In the genomic region with DNA sequence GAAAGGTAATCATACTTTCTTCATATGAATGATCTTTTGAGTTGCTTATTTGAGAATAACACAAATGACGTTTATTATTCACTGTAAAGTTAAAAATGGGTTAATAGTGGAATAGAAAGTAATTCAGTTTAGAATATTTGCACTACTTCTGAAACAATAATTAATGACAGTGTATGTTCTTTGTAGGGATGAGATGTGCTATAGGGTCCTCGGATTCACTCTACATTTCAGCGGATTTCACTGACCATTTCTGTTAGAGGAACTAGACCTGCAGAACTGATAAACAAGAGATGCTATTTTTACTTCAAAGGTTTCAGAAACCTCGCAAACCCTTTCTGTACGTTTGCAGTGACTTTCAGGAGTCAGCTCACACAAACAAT, we compare ENCODE assay signal across 8 mouse cellular contexts. TPM values are rescaled to one million over a fixed set of nuclear protein-coding genes. Genes with fewer than 3 reads are reported as not detected.
DNase-seq lines count a peak whose midpoint lies in the region; ATAC-seq and TF ChIP-seq lines count a peak whose summit lies in the region.

No protein-coding gene starts in this region.

- TF ChIP-seq POLR2A in MEL (IDR thresholded peaks at IDR 0.05; ENCODE audit: control insufficient read depth in 1 of 2, insufficient read depth in 1 of 2, low read depth in 1 of 2, low read length in 2 of 2, poor library complexity in 1 of 2), result no peak

- peaks cover 76% of the 10 kb centered on the region for H3K27me3 ChIP-seq in heart, embryonic 14.5 days (ENCODE audit: control insufficient read depth, insufficient read depth, low read length)
- peaks cover 3 to 9% of the 10 kb centered on the region in 2 experiments for H3K27me3 ChIP-seq in MEL (ENCODE audit: control insufficient read depth in 1 of 2, insufficient read depth in 2 of 2, low read length in 2 of 2)
- H3K27me3 ChIP-seq in hindbrain, embryonic 10.5 days (ENCODE audit: insufficient read depth, poor library complexity, severe bottlenecking), result peaks cover 92% of the 10 kb centered on the region
- peaks cover 88% of the 10 kb centered on the region for H3K27me3 ChIP-seq in liver, postnatal 0 days (ENCODE audit: insufficient read depth, low read length)

- no peak for ATAC-seq in heart, embryonic 14.5 days (ENCODE audit: insufficient number of reproducible peaks, insufficient read depth, low FRiP score, low read depth)
- ATAC-seq in liver, postnatal 0 days, result no peak

- DNase-seq in heart, adult 18-20 months, result no peak
- DNase-seq in MEL (ENCODE audit: low read depth, low spot score), result no peak
- DNase-seq in hindbrain, embryonic 10.5 days (ENCODE audit: low spot score), result no peak
- no peak for DNase-seq in liver, postnatal 0 days
- DNase-seq in urinary bladder, postnatal 14 days (ENCODE audit: low spot score), result no peak
- DNase-seq in cerebellum, postnatal 4 days (ENCODE audit: low spot score in 2 of 2), result no peak
- no peak for DNase-seq in urinary bladder, postnatal 36 days (ENCODE audit: low spot score in 2 of 2)

- no peak overlapping the region for H3K27ac ChIP-seq in heart, embryonic 14.5 days (replicated peaks in 1 of 2; ENCODE audit: control insufficient read depth in 1 of 2, insufficient read depth in 1 of 2, low read depth in 2 of 2, low read length in 2 of 2)
- H3K27ac ChIP-seq in MEL (ENCODE audit: control insufficient read depth, low read depth, low read length), result no peak overlapping the region
- no peak overlapping the region for H3K27ac ChIP-seq in hindbrain, embryonic 10.5 days
- no peak overlapping the region for H3K27ac ChIP-seq in liver, postnatal 0 days (ENCODE audit: low read depth)

- TF ChIP-seq RAD21 in MEL (IDR thresholded peaks at IDR 0.05; ENCODE audit: low read depth, low read length), result no peak

- peak overlapping the region; percentile 92 for H3K9ac ChIP-seq in heart, embryonic 14.5 days (ENCODE audit: low read length)
- H3K9ac ChIP-seq in MEL (ENCODE audit: control insufficient read depth, low read depth, low read length, poor library complexity, severe bottlenecking), result 0 out of 2 replicates have a peak overlapping the region, but pooled peaks have one; percentile 6
- H3K9ac ChIP-seq in liver, postnatal 0 days (replicated peaks), result no peak overlapping the region

- TF ChIP-seq CTCF in MEL (IDR thresholded peaks at IDR 0.05 in 2 of 3, conservative IDR thresholded peaks at IDR 0.05 in 1 of 3; ENCODE audit: control insufficient read depth in 1 of 3, insufficient read depth in 1 of 3, low read depth in 2 of 3, low read length in 3 of 3, poor library complexity in 1 of 3, severe bottlenecking in 1 of 3), result no peak
- TF ChIP-seq CTCF in liver, postnatal 0 days (IDR thresholded peaks at IDR 0.05; ENCODE audit: low read depth), result no peak

- no peaks in the 10 kb centered on the region for H3K36me3 ChIP-seq in heart, embryonic 14.5 days (ENCODE audit: control insufficient read depth, insufficient read depth, low read length)
- no peaks in the 10 kb centered on the region; a peak in 1 of 4 replicates for H3K36me3 ChIP-seq in MEL (ENCODE audit: control insufficient read depth in 1 of 2, insufficient read depth in 2 of 2, low read length in 2 of 2)
- no peaks in the 10 kb centered on the region for H3K36me3 ChIP-seq in hindbrain, embryonic 10.5 days
- no peaks in the 10 kb centered on the region for H3K36me3 ChIP-seq in liver, postnatal 0 days (replicated peaks; ENCODE audit: insufficient read depth, low read length)

- H3K4me1 ChIP-seq in heart, embryonic 14.5 days (ENCODE audit: control insufficient read depth in 2 of 2, insufficient read depth in 2 of 2, low read length in 2 of 2), result peaks cover 4 to 19% of the 10 kb centered on the region in 2 experiments; a peak in 3 of 4 replicates
- H3K4me1 ChIP-seq in MEL (ENCODE audit: control insufficient read depth in 1 of 2, insufficient read depth in 2 of 2, low read length in 2 of 2), result peaks cover 0 to 2% of the 10 kb centered on the region in 2 experiments; a peak in 1 of 4 replicates
- H3K4me1 ChIP-seq in hindbrain, embryonic 10.5 days (replicated peaks), result peaks cover 38% of the 10 kb centered on the region
- peaks cover 25% of the 10 kb centered on the region for H3K4me1 ChIP-seq in liver, postnatal 0 days (ENCODE audit: insufficient read depth)

- H3K79me2 ChIP-seq in MEL (ENCODE audit: control insufficient read depth, insufficient read depth, low read length, poor library complexity), result peaks cover 6% of the 10 kb centered on the region; the same call in 1 of the 2 replicates

- 0% methylated on average over 5 of the region's 5 CpGs for WGBS in heart, embryonic 14.5 days
- WGBS in hindbrain, embryonic 10.5 days, result under 1% methylated on average over 5 of the region's 5 CpGs
- WGBS in liver, postnatal 0 days (ENCODE audit: insufficient replicate concordance), result under 1% methylated on average over 5 of the region's 5 CpGs

- peak overlapping the region; percentile 75 to 82; a peak in 3 of 4 replicates for H3K4me3 ChIP-seq in heart, embryonic 14.5 days (ENCODE audit: control insufficient read depth in 1 of 2, insufficient read depth in 1 of 2, low read depth in 1 of 2, low read length in 2 of 2)
- H3K4me3 ChIP-seq in MEL (ENCODE audit: control insufficient read depth in 1 of 2, insufficient read depth in 1 of 2, low read depth in 2 of 2, low read length in 2 of 2), result peak overlapping the region; percentile 90 to 97
- H3K4me3 ChIP-seq in hindbrain, embryonic 10.5 days, result peak overlapping the region; percentile 75
- H3K4me3 ChIP-seq in liver, postnatal 0 days (ENCODE audit: low read depth, low read length), result peak overlapping the region; percentile 67

- H3K4me2 ChIP-seq in heart, embryonic 14.5 days (ENCODE audit: low read length), result peak overlapping the region; percentile 95
- H3K4me2 ChIP-seq in liver, postnatal 0 days (ENCODE audit: low read depth, low read length), result peak overlapping the region; percentile 95

- no peak for TF ChIP-seq EP300 in MEL (IDR thresholded peaks at IDR 0.05; ENCODE audit: low read depth in 1 of 2, low read length in 2 of 2)
- TF ChIP-seq EP300 in liver, postnatal 0 days (IDR thresholded peaks at IDR 0.05; ENCODE audit: low read depth), result no peak

- no peaks in the 10 kb centered on the region for H3K9me3 ChIP-seq in heart, embryonic 14.5 days (ENCODE audit: control insufficient read depth, low read length)
- H3K9me3 ChIP-seq in MEL (replicated peaks; ENCODE audit: insufficient read depth, low read length), result no peaks in the 10 kb centered on the region
- H3K9me3 ChIP-seq in hindbrain, embryonic 10.5 days, result 0 out of 2 replicates have a peak, but pooled peaks cover 3% of the 10 kb centered on the region
- no peaks in the 10 kb centered on the region for H3K9me3 ChIP-seq in liver, postnatal 0 days (ENCODE audit: low read length)

TF ChIP-seq in MEL, 35 proteins besides CTCF, POLR2A, EP300 and RAD21:
- TF ChIP-seq NRF1 (IDR thresholded peaks at IDR 0.05; ENCODE audit: insufficient read depth, low read depth, low read length, poor library complexity, severe bottlenecking), result no peak
- no peak for TF ChIP-seq GABPA (IDR thresholded peaks at IDR 0.05; ENCODE audit: low read depth, low read length)
- no peak for TF ChIP-seq USF2 (IDR thresholded peaks at IDR 0.05; ENCODE audit: borderline replicate concordance in 1 of 2, insufficient read depth in 1 of 2, low read depth in 1 of 2, low read length in 2 of 2)

RNA-seq across cellular contexts. Expression of gene Spag6, which starts 0.4 kb away (rescaled TPM):
- polyA plus RNA-seq in heart, embryonic 14.5 days (2014; fragmentation: Nextera tagmentation; extraction: Ambion mirVana), result 0.32 TPM in 1 of 2 replicates, not detected in the other
- under 1 TPM in 1 of 2 experiments, not detected in 1; 0.55 TPM for total RNA-seq in heart, adult 18-20 months (2021)
- total RNA-seq in MEL (2012; rRNA removed), result 0.26 TPM in 1 of 2 replicates, not detected in the other
- under 1 TPM in 1 of 2 experiments, not detected in 1; 0.10 TPM for polyA plus RNA-seq in MEL (2012; ENCODE audit: insufficient read depth in 1 of 2, insufficient read length in 2 of 2, low read depth in 1 of 2, low replicate concordance in 2 of 2, missing spikeins in 1 of 2)
- polyA plus RNA-seq in hindbrain, embryonic 10.5 days (2016; fragmentation: Nextera tagmentation; extraction: Ambion mirVana), result 0.46 and 0.59 TPM in 2 replicates
- polyA plus RNA-seq in liver, postnatal 0 days (2015; fragmentation: Nextera tagmentation; extraction: Ambion mirVana), result not detected in 2 replicates

RNA-seq across cellular contexts. Expression of gene Bmi1, which starts 16.7 kb away (rescaled TPM):
- 17.7 and 19.6 TPM in 2 replicates for polyA plus RNA-seq in heart, embryonic 14.5 days (2014; fragmentation: Nextera tagmentation; extraction: Ambion mirVana)
- 10 to 100 TPM; 59.2 to 63.0 TPM for total RNA-seq in heart, adult 18-20 months (2021)
- 65.8 and 66.5 TPM in 2 replicates for total RNA-seq in MEL (2012; rRNA removed)
- 10 to 100 TPM in 1 of 2 experiments, not detected in 1; 68.1 TPM for polyA plus RNA-seq in MEL (2012; ENCODE audit: insufficient read depth in 1 of 2, insufficient read length in 2 of 2, low read depth in 1 of 2, low replicate concordance in 2 of 2, missing spikeins in 1 of 2)
- 25.1 and 26.8 TPM in 2 replicates for polyA plus RNA-seq in hindbrain, embryonic 10.5 days (2016; fragmentation: Nextera tagmentation; extraction: Ambion mirVana)
- polyA plus RNA-seq in liver, postnatal 0 days (2015; fragmentation: Nextera tagmentation; extraction: Ambion mirVana), result 5.1 and 5.7 TPM in 2 replicates

RNA-seq across cellular contexts. Expression of gene Commd3, which starts 21.3 kb away (rescaled TPM):
- polyA plus RNA-seq in heart, embryonic 14.5 days (2014; fragmentation: Nextera tagmentation; extraction: Ambion mirVana), result 206 TPM in 2 replicates
- total RNA-seq in heart, adult 18-20 months (2021), result 100 to 1,000 TPM in 1 of 2 experiments, 10 to 100 TPM in 1; 98.5 to 115 TPM
- 42.9 and 47.0 TPM in 2 replicates for total RNA-seq in MEL (2012; rRNA removed)
- polyA plus RNA-seq in MEL (2012; ENCODE audit: insufficient read depth in 1 of 2, insufficient read length in 2 of 2, low read depth in 1 of 2, low replicate concordance in 2 of 2, missing spikeins in 1 of 2), result 10 to 100 TPM in 1 of 2 experiments, not detected in 1; 70.7 TPM
- 86.0 and 122 TPM in 2 replicates for polyA plus RNA-seq in hindbrain, embryonic 10.5 days (2016; fragmentation: Nextera tagmentation; extraction: Ambion mirVana)
- 115 and 127 TPM in 2 replicates for polyA plus RNA-seq in liver, postnatal 0 days (2015; fragmentation: Nextera tagmentation; extraction: Ambion mirVana)
